Mouse (Mus musculus): ENCODE measurements at regions not wholly inside any gene's neighbourhood (a gene's known extent, or its start where the extent isn't known, plus 50 kb on each side); places are given as distances from the start of the nearest gene placed in this dataset.

GRCm38 (mm10) chr10:119087071-119087665 lies 152.7 kb downstream of the Cand1 start:
- TF ChIP-seq CTCF (IDR thresholded peaks at IDR 0.05; ENCODE audit: low read depth, low read length) (no peak), POLR2A (IDR thresholded peaks at IDR 0.05; ENCODE audit: insufficient read depth, low read length) (no peak)
